Mouse (Mus musculus) right cerebral cortex, postnatal 4 days (tissue): ENCODE results near the gene Olfr1443.
"Not testable (repeated sequence)": the region's sequence is repeated elsewhere in the genome, so short reads cannot be mapped to it uniquely, and the experiment has no call there.

Source experiments
- DNase-seq: peaks from one replicate; pipeline ENCODE4 v3.0.0-alpha.2; 2022

Olfr1443 gene

DNA sequence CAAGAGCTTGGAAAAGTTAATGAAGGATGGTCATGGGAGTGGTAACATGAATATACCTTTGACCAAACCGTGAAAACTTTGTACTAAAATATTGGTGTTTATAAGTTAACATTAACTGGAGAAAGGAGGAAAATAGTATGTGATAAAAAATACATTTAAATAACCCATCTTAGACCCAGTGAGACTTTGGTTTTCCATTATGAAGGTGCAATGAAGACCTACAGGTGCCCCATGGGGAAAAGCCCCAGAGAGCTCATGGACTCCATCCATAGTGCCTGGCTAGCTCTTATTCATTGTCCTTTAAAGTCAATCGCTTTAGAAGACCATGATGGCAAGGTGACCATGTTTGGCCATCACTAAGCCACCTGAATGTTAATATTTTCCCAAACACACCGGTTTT, at the start of gene Olfr1443:
Olfr1443 (plus strand) TSS at position 301 of the 400 bp plus-strand sequence.
- DNase-seq = no peak

GRCm38 (mm10) chr19:12633176-12633575, 44.7 kb upstream of the Olfr1443 start, which contains the start of gene Glyat:
TSS of gene Glyat (plus strand) at chr19:12633308.
- no peak for DNase-seq

- no peak for DNase-seq
These were observed 43.7 kb upstream of the Olfr1443 start for GRCm38 (mm10) chr19:12634259-12634658.

DNA sequence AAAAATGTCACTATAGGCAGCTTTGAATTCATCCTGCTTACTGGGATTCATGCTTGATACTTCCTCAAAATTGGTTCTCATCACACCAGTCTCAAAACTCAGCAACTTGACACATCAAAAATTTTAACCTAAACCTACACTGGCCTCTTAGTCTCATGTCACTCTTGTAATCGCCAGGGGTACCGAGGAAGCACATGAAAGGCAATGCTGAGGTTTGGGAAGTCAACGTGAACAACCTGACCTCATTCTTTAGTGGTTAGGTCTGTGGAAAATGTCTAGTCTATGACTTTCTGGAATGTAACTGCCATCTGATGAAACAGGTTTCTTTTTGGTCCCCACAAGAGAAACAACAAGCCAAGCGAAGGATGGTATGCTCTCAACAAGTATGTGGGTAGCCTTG, 42.9 kb upstream of the Olfr1443 start:
- no peak for DNase-seq

- no peak for DNase-seq
These were observed 41.0 kb upstream of the Olfr1443 start for GRCm38 (mm10) chr19:12636863-12637262.

DNA sequence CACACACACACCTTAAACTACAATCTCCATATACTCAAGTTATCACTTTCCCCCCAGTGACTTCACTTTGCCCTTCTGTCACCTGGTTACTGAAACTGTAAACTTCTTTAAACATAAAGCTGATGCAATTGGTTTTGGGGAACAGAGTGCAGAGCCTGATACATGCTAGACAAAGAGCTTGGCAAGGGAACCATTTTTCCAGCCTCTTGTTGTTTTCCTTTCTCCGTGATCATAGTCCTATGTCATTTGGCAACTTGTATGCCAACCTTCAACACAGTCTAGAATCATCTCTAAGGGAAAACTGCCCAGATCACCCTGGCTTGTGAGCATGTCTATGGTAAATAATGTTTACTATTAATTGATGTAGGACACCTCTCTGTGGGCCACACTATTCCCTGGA, 39.9 kb upstream of the Olfr1443 start:
- DNase-seq = no peak

DNA sequence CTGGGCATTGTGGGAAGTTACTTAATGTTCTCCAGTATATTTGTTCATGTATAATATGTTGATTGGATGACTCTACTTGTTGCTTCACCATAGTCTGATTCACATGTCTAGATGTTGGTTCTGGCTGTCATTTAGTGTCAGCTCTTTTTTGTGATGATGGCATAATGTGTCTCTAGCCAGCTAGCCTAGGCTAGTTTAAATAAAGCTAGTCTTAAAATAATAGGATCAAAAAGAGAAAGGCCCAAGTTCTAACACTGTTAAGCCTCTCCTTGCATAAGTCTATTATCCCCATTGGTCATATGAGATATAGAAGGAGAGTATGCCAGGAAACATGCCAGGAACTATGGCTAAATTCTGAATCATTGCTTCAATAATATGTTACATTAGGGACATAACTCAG, 28.4 kb upstream of the Olfr1443 start:
- DNase-seq = no peak

- no peak for DNase-seq
These were observed 11.8 kb upstream of the Olfr1443 start for GRCm38 (mm10) chr19:12666156-12666555.

- not testable (repeated sequence) for DNase-seq
These were observed 9.3 kb upstream of the Olfr1443 start for GRCm38 (mm10) chr19:12668601-12669000.

DNA sequence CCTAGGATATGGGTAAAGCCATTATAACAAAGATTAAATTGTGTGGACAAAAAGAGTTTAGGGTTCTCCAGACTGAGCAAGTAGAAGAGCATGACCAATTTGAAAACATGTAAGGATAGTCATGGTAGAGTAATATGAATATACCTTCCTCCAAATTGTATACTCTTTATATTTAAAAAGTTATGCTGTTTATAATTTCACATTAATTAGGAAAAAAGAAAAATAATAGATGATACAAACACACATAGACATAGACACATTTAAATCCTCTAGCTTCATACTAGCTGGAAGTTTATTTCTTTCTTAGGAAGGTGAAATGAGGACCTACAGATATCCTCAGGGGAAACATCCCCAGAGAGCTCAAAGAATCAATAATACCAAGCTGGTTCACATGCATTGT, 7.8 kb upstream of the Olfr1443 start, which contains the start of gene Olfr1442:
Olfr1442 (plus strand) TSS at position 301 of the 400 bp plus-strand sequence.
- DNase-seq = no peak

DNA sequence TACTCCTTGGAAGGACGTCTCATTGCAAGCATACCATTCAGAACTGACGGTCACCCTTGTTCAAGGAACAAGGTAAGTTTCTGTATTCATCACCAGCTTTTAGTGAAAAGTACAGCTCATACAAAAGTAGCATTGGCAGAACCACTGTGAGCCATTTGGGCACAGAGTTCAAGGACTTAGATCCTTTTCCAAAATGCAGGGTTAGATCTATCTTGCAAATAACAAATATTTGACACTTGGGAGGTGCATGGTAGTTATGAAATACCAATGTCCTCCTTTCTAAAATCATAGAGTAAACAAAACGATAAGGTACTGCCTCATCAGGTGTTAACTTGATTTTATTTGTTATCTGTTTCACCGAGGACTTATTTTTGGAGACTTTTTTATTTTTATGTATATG, 6.9 kb upstream of the Olfr1443 start:
- DNase-seq = no peak

DNA sequence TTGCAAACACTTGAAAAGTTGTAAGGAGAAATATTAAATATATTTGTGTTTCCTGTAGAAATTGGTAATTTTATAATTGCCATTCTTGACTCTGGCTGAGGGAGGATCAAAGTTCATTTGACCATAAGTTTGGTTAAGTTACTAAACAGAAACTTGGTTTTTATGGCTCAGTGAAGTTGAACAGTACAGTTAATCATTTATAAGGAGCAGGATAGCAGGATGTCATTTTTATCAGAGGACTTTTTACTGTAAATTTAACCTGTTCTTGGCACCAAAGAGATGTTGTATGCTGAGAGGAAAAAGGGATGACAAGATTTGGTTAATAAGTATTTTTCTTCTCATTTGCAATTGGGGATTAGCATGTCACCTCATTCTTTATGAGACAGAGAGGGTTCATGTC, 6.7 kb downstream of the Olfr1443 start:
- no peak for DNase-seq

DNA sequence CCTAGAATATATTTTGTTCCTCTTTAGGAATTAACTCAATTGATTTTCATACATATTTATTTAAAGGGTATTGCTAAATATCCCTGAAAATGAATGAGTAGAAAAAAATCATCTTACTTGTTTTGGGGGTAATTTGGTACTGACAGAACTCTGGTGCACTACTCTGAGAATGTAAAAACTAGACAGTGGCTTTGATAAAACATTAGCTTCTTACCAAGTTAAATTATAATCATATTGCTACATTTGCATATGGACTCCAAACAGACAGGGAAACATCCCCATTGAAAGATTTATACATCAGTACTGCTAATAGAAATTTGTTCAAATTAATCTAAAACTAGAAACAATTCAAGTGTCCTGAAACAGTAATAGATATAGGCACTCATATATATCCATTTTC, 7.3 kb downstream of the Olfr1443 start:
- DNase-seq = no peak

GRCm38 (mm10) chr19:12695590-12695989, 17.7 kb downstream of the Olfr1443 start, which contains the start of gene Keg1:
TSS of gene Keg1 (plus strand) at chr19:12695786.
- DNase-seq = no peak

GRCm38 (mm10) chr19:12696221-12696620, 18.3 kb downstream of the Olfr1443 start:
- DNase-seq = no peak

DNA sequence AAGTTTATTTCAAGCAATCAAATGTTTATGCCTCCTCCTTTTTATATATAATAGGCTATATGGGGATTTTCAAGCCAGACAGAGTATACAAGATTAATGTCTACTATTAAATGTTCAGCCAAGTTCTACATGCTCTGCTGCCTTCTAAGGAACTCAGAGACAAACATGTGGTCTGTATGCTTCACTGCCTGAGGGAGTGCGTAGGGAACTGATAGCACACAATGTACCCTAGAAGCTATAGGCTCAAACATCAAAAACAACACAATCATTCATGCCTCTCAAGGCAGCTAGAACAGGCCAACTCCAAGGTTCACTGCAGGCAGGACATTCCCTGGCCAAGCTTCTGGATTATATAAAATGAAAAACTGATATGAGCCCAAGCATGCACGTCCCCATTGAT, 30.5 kb downstream of the Olfr1443 start:
- no peak for DNase-seq

DNA sequence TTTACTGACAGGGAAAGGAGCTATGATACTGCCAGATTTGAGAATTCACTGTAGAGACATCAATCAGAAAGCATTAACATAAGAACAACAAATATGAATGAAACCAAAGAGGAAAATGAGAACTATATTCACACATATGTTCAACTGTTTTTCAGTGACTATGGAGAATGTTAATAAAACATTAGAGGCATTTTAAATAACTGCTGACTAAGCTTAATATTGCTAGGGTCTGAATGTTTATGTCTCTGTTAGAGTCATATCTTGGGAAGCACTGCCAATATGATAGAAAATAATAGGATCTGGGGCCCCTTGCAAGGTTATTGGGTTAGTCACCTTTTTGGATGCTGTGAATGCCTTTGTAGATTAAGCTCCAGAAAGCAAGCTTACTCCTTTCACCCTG, 31.1 kb downstream of the Olfr1443 start:
- no peak for DNase-seq

GRCm38 (mm10) chr19:12719189-12719588, 41.3 kb downstream of the Olfr1443 start:
- DNase-seq = no peak

GRCm38 (mm10) chr19:12720463-12720862, 42.6 kb downstream of the Olfr1443 start:
- DNase-seq = no peak

- not testable (repeated sequence) for DNase-seq
These were observed 43.0 kb downstream of the Olfr1443 start for GRCm38 (mm10) chr19:12720919-12721318.

DNA sequence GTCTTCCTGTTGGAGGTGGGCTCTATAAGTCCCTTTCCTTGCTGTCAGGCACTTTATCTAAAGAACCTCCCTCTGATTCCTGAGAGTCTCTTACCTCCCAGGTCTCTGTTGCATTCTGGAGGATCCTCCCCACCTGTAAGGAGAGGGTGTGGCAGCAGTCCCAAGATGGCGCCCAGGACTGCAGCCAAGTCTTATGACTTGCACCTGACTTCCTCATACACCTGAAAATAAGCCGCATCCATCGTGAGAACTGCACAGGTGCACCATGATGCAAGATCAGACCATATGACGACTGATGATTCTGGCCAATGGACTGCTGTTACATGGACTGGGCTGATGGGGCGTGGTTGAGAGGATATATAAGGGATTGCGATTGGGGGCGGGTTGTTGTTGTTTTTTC, 43.7 kb downstream of the Olfr1443 start:
- DNase-seq = not testable (repeated sequence)

DNA sequence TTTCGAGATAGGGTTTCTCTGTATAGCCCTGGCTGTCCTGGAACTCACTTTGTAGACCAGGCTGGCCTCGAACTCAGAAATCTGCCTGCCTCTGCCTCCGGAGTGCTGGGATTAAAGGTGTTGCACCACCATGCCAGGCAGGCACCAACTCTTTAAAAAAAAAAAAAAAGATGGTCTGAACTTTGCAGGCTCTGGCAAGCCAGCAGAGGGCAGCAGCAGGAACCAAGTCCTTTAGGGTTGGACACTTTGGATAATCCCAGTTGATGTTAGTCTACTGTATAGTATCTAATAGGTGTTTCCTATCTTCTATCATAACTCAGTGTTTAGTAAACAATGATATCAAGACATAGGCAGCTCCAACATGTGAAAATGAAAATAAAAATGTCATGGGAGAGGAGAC, 44.4 kb downstream of the Olfr1443 start:
- peak; percentile 24 for DNase-seq

GRCm38 (mm10) chr19:12725851-12726250, 47.9 kb downstream of the Olfr1443 start:
- no peak for DNase-seq

GRCm38 (mm10) chr19:12731036-12731435, 53.1 kb downstream of the Olfr1443 start:
- no peak for DNase-seq

DNA sequence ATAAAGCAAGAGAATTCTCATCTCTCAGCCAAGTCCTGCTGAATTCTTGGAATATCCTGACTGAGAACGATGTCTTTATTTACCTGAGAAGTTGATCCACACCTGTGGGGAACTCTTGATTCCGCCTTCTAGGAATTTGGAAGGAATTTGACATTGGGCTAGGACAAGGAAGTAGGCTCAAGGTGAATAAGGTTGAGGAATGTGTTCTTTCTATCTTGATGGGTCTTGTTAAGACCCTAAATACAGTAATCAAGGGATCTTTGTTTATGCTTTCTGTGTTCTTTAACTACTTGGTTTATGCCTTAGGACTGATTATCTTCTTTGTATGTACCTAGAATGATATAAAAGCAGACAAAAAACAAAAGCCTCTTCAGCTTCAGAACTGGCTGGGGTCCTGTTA, 54.0 kb downstream of the Olfr1443 start:
- DNase-seq = no peak
